Mouse (Mus musculus) spleen, postnatal 14 days (tissue): ENCODE results near the gene Gpc6.

Experiments
- DNase-seq, 2 experiments: peaks; one replicate each; pipeline ENCODE4 v3.0.0; 2021 to 2022; ENCODE audit warnings: low spot score in 2 of 2

Gene Gpc6

DNA sequence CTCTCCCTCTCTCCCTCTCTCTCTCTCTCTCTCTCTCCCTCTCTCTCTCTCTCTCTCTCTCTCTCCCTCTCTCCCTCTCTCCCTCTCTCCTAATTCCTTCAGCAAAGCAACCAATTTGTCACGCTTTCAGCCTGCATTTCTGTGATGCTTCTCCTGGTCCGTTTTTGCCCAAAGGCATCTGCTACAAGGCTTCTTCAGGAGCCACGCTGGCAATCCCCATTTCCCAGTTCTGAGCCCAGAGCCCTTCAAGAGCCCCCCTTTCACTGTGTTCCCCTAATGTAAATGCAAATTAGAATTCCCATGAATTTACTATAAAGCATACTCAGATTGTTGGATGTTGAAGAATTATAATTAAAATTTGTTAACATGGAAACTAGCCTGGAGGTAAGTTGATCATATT lies 686.0 kb downstream of the Gpc6 start:
- DNase-seq, result no peak

DNA sequence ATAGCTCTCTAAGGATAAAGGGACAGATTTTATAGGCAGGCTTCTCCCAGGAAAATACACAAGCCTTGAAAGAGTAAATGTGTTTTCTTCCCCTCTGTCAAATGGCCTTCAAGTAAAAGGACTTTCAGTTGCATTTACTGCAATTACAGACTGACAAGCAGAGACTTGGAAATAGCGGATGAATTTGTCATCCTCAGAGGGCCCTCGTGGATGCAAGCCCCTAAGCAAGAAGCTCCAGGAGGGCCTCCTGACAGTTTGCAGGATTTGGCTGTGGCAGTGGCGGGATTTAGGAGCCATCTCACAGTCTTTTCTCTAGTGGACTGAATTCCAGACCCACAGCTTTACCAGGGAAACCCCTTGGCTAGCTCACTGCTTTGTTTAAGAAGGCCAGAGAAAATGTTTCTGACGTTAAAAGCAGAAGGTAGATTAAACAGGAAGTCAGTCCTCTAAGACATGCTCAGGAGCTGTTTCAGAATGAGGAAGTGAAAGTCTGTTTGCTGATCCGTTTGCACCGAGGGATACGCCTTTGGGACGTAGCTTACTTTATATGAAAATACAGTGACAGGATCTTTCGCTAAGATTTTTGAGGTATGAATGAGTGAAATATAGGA lies 700.1 kb downstream of the Gpc6 start:
- DNase-seq, result no peak

DNA sequence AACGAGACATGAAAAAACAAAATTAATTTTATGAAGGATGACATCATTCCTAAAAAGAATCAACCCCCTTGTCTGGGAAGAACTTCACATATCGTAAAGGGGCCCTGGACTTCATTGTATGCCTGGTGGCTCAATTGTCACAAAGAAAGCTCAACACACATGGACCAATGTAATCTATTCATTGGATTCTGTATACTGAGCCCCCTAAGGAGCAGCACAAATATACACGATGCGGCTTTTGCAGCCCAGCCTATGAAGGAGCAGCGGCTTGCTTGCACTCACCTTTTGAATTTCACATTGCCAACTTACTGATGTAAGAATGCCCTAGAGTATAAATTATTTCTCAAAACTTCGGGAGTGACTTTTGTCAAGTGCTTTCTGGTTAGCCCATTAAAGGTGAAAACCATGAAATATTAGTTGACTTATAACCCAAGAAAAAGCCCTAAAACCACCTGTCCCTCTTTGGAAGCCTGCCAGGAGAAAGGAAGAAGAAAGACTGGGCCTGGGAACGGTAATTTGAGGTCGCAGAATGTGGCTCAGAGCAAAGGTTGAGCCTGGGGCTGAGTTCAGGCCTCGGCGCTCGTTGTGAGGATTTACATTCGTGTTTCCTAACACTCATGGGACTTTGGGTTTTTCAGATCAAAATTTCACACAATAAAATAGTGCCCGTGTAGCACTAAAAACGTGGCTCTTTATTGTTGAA lies 709.3 kb downstream of the Gpc6 start:
- no peak for DNase-seq

DNA sequence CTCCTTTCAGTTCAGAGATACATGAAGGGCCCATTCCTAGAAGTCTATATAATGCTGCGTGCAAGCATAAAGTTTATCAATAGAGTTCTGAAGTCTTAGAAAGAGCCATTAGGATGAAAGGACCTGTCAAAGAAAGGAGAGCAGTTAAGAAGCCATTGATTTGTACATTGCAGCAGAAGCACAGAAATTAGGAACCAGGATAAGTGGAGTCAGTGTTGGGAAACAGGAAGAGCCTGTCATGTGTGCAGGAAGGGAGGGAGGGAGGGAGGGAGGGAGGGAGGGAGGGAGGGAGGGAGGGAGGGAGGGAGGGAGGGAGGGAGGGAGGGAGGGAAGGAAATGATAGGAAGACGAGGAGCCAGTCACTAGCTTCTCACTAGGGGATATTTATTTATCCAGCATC lies 716.7 kb downstream of the Gpc6 start:
- DNase-seq, result no peak

DNA sequence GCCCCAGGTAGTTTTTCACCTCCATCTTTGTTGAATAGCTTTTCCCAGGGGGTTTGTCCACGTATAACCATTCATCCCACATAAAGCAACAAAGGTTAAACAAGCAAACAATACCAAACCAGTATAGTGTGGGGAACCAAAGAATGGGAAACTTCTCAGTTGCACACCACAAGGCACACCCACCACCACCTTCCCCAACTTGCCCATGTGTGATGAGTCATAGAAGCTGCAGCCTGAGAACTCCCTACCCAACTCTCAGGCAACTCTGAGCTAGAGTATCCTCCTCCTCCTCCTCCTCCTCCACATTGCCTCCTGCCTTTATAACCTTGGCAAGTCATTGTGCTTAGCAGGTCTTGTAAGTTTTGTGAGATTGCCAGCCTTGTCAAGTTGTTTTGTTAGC lies 718.0 kb downstream of the Gpc6 start:
- DNase-seq, result no peak

DNA sequence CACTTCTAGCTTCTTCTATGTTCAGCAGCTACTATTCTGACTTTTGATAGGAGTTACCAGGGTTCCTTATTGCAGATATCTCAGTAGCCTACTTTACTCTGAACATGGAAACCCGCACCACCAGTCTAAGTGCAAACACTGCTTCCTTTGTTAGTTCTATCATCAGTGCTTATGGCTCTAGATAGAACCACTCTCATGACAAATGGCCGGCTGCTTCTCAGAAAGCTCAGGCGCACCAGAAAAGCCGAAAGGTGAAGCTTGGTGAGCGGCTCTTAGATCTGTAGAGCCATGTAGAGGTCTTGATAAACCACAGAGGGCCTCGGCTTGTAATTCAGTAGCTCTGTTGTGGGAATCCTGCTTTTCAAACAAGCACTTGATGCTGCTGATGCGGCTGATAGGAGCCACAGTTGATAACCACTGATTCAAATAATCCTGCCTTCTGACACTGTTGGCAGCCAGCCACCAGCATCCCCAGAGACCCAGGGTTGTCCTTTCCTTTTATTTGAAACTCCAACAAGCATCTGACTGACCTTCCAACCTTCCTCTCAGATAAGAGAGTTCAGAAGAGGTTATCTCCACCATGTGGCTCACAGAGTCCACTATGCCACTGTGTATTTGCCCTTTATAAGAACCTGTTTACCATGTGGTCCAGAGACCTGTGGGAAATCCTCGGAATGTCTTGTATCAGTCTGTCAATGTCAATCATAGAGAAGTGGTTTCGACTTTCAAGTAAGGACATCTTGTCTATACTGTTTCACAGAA lies 723.3 kb downstream of the Gpc6 start:
- DNase-seq, result no peak

DNA sequence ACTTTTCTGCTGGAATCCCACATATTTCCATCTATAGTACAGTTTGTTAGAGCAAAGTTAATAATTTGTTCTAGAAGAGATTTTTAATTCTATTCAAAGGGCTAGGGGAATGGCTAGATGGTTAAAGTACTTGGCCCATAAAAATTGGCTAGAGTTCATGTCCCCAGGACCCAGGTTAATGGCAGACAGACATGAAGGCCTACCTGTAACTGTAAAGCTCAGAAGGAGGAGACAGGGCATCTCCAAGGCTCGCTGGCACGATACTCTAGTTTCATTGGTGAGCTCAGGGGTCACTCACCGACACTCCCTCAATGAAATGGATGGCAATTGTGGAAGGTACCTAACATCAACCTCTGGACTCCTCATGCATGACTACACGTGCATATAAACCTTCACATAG lies 725.0 kb downstream of the Gpc6 start:
- DNase-seq, result no peak

DNA sequence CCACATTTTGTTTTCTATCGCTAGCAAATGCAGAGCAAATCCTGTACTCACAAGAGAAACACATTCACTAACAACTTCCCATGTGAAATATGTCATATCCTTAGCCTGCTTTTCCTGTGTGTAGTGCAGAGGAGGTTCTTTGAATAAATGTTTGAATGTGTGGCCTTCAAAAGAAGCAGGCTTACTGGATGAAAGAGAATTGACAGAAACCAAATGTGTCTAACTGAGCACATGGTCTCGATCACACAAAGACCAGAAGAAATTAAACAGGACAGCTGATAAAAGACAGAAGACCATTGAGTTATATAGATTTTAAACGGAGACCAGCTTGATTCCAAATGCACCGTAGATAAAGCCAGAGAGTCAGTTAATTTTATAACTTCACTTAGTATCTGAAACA lies 726.2 kb downstream of the Gpc6 start:
- DNase-seq, result no peak

DNA sequence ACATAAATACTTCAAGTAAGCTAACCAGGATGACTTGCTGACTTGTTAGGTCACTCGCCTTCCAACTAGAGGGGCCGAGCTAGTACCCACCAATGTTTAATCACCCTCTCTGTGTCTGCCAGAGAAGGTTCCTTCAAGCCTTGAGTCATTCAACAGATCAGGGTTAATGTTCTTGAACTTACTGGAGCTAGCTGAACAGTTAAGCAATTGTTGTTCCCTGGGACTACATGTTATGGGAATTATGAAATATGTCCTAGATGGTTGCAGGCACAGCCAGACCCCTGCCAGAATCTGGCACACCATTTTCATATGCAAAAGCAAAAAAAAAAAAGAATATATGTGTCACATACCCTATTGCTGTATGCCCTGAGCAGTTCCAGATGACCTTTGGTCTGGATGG lies 726.8 kb downstream of the Gpc6 start:
- DNase-seq, result no peak

DNA sequence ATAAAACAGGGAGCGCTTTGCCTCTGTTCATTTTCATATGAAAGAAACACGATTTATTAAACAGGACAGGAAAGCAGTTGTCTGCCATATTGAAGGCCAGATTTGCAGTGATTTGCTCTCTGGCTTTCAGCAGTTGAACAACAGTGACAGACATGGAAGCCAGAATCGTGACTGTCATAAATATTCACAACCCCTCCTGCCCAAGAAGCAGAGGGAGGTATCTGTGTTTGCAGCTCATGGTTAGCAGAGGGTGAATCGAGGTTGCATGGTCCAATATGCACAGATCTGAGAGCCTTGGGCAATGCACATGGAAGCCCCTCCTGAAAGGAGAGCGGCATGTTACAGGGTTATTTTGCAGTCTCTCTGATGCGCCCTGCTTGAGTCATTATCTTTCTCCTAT lies 730.3 kb downstream of the Gpc6 start:
- no peak for DNase-seq

DNA sequence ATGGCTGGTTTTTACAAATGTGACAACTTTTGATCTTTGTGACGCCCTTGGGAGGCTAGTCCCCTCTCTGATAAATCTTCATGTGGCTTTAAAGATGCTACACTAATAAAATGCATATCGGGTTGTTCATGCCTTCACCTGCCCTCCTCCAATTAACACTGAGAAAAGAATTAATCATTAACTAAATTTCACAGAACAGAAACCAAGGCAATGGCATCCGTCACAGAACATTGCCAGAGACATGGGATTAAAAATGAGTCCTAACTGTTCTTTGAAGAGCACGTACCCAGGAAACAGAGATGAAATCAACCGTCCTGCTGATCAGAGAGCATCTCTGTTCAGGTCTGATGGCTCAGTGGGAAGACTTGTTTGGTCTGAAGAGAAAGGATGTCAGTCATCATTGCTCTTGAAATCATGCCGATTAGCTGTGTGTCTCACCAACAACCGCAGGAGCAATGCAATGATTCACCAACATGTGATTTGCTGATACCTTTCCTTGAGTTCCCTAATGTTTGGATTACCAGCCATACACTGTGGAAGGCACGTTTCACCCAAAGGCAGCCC lies 734.2 kb downstream of the Gpc6 start:
- DNase-seq, result no peak

DNA sequence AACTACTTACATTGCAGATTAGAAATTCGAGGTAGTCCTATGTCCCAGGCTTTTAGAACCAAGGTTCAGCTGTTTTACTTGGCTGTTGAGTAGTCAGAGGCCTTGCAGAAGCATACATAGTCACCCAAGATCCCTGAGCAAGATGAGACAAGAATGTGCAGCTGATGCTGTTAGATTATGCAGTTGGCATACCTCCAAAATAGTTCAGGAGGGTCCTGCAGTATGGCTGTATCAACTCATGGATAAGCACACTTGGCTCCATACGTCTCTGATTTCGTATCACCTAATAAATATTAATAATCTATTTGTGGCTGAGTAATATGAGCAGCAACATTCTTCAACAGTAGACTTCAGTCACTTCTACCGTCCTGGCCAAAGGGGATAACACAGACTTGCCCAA lies 737.1 kb downstream of the Gpc6 start:
- no peak for DNase-seq

DNA sequence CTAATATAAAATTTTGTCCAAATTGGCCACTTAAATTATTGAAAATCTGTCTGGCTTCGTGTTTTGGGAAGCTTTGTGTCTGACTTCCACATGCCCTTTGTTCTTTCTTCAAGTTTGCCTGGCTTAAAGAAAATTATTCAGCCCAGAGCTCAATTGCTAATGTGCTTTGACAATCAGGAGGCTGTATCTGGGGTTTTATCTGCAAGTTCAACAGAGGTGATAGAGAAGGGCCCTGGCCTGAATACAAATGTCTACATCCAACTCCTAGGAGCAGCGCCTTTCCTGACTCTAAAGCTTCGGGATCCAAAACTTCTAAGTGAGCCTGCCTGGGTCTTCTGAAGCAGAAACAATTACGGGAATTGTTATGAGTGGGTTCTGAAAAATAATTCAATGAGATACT lies 739.7 kb downstream of the Gpc6 start:
- no peak for DNase-seq

DNA sequence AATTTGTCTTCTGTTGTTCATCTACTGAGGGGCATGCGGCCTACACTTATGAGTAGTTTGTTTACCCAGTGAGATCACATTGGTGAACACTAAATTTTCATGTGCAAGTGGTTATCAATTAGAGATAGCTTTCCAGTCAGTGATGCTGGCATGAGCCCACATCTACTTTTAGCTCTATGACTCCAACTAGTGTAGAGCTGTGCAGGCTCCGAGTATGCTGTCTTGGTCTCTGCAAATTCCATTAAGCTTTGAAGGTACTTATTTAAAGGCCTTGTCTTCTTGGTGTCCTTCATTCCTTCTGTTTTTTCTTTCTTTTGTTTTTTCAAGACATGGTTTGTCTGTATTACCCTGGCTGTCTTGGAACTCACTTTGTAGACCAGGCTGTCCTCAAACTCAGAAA lies 741.0 kb downstream of the Gpc6 start:
- no peak for DNase-seq

DNA sequence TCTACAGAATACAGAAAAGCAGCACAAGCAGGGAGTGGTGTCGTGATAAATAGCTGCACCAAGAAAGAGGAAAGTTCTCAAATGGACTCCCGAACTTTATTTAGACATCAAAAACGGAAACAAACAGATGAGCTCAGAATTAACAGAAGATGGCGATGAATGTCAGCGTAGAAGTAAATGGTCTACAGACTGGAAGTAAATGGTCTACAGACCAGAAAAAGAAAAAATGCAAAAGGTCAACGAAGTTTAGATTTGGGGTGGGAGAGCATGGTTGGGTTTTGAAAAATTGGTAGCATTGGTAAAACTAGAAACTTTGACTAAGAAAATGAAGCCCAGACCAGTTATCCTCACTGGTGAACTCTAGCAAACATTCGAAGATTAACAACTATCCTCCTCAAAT lies 748.4 kb downstream of the Gpc6 start:
- no peak for DNase-seq

DNA sequence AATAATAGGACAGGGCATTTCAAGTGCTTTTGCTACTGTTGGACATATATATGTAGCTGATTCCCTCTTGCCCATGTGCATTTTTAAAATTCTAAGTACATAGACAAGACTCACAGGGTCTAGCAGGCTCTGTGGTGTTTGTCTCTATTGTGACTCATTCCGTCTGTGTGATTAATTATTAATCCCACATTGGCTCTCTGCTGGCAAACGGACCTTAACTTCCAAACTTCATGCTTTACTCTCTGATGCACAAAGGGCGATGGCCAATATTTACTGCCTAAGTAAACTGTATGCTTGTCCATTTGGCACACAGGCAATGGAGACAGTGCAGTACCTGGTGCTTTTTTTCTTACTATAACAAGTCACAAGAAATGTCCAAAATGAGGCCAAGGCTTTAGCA lies 749.4 kb downstream of the Gpc6 start:
- DNase-seq, result no peak

DNA sequence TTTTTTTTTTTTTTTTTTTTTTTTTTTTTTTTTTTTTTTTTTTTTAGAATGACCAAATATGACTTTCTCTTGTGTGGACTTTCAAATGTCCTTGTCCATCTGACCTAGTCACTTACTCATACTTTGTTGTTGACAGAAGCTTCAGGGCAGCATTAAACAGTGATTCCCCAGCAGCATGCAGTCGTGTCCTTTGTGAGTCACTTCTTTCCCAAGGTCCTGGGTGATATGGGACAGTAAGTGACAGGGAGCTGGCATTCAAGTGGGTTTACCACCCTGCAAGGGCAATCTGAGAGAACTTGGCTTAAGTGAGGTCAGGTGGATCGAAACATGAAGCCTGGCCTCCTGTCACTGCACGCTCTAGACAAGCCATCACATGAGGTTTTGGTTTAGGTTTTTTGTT lies 754.8 kb downstream of the Gpc6 start:
- no peak for DNase-seq

DNA sequence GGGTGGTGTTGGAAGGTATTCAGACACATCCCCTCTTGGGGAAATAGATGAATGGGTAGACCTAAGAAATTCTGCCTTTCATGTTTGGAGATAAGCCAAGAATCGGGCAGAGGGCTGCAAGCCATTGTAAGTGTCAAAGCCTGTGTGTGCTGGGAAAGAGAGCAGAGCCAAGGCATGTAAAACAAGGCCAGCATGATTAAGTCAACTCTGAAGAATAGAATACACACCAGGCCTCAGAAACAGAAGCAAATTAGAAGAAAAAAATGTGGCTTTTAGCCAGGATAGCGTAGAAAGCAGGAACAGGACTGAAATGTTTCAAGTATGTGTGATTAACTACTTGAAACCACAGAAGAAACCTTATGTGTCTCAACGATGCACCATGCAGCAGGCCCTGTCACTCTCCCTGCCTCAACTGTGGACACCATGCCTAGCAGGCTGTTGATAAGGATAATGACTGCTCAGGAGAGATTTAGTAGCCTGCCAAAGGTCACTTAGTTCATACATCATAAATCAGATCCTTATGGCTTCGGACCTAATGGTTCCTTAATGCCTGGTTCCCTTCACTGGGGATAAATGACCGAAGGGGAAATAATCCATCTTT lies 756.3 kb downstream of the Gpc6 start:
- DNase-seq, result no peak

DNA sequence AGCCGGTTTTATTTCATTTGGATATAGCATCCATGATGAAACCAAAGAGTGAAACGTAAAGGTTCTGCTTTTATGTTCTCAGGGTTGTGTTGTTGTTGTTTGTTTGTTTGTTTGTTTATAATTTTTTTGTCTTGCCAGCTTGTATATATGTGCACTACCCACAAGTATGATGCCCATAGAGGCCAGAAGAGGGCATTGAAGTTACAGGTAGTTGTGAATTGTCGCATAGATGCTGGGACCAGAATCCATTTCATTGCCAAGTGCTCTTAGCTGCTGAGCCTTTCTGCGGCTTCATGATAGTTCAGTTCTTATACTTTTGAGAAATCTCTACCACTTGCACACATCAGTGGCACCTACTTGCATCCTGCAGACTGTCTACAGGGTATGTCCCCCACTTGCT lies 758.0 kb downstream of the Gpc6 start:
- no peak for DNase-seq

DNA sequence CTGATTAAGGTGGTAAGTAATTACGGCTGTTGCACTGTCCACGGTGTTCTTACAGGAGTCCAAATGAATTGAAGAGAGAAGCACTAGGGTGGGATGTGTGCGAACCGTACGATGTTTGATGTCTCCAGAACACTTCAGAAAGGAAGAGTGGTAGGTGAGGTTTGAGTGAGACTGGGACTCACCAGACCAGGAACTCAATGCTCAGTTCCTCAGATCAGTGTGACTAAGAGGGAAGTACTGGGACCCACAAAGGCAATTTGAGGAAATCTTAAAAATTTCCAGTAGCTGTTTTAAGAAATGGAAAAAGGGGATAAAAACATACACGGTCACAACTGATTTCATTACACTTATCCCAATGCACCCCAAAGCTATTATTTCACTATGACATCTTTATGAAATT lies 764.7 kb downstream of the Gpc6 start:
- DNase-seq, result no peak

DNA sequence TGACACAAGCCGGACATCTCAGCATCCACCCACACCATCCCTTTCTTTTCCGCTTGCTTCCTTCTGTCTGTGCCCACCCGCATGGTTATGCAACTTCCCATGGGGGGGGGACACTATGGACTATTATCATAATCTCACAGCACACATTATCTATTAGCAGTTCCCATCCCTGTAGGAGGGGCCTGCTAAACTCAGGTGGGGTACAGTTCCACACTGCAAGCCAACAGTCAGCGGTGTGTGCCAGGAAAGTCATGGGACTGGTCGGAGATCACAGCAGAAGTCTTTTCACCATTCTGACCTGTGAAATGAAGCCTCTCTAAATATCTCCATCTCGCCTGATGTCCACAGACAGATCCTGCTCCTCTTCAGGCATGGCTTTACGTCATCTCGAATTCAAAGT lies 770.5 kb downstream of the Gpc6 start:
- DNase-seq, result no peak

DNA sequence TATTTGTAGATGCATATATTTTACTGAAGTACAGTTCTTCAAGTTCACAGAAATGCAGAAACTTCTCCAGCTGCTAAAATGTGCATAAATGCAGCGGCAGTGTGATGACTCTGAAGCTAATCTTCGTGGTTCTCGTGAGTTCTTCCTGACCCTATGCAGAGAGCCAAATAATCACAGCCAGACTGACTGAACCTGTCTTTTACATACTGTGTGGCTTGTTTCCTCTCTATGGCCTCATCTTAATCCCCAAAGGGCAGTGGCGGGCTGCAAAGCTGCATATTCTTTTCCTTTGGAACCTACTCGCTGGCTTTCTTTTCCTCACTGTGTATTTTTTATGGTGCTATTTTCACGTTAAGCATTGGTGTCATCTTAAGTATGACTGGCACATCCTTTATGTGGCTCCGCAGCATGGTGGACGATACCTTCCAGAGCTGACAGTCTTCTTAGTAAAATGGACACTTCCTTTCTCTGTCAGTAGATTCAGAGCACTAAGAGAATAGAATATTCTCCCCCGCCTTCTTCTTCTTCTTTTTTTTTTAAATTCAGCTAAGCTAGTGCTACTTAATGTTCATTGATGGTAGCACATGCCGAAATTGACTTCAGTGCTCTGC lies 775.7 kb downstream of the Gpc6 start:
- no peak for DNase-seq
